Mouse (Mus musculus) liver, adult (tissue): ENCODE data around the gene Nox1.

Experiments
- GATA4 ChIP-seq: IDR thresholded peaks from 2 replicates; pipeline ENCODE4 v1.6.1; 2014; ENCODE audit warnings: mild to moderate bottlenecking, low read length; ENCODE audit not compliant: insufficient replicate concordance

Nox1 gene

GRCm38 (mm10) chrX:134048994-134049393, 172.8 kb downstream of the Nox1 start:
- no peak for TF ChIP-seq GATA4
